Mouse (Mus musculus): Measurements from ENCODE around the gene Iqgap1. TPM values are rescaled to one million over a fixed set of nuclear protein-coding genes. Genes with fewer than 3 reads are reported as not detected.

Gene Iqgap1
- polyA plus RNA-seq (2016; fragmentation: Nextera tagmentation; extraction: Ambion mirVana), result 38.9 and 41.8 TPM in 2 replicates

DNA sequence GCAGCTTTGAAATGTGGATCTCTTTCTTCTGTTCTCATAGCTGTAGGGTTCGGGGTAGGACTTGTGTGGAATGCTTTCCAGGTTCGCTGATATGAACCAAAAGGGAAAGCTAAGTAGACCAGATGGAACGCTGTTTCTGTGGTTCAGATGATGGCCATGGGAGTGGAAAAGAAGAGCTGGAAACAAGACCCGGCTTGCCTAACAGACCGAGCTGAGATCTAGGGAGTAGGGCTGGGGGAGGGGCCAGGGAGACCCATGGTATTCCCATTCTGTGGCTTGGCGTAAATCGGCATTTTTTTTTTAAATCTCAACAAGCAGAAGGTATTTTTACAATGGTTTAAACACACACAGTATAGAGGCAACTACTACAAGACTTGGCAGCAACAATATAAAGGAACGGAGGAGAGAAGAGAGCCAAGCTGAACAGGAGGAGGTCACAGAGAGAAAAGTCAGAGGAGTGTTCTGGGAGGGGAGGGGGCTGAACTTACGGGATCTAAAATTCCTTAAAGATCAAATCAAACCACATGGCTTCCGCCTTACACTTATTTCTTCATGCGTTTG is at the start of gene Iqgap1:
Iqgap1 (minus strand) TSS at position 132 of the 561 bp plus-strand sequence.
- no peaks in the 10 kb centered on the region for H3K9me3 ChIP-seq
- no peak for ATAC-seq (ENCODE audit: insufficient number of reproducible peaks, insufficient read depth, low FRiP score, low TSS enrichment, low read depth)
- H3K27ac ChIP-seq, result no peak within 1 kb of the TSS
- no peaks in the 10 kb centered on the region for H3K27me3 ChIP-seq
- H3K36me3 ChIP-seq, result no peaks in the 10 kb centered on the region
- H3K4me3 ChIP-seq (replicated peaks), result no peak within 1 kb of the TSS
- H3K4me2 ChIP-seq, result no peak within 1 kb of the TSS
- H3K4me1 ChIP-seq (replicated peaks), result peaks cover 11% of the 10 kb centered on the region
- no peak within 1 kb of the TSS for H3K9ac ChIP-seq (replicated peaks)
- 65% methylated on average over 11 of the region's 11 CpGs for WGBS

DNA sequence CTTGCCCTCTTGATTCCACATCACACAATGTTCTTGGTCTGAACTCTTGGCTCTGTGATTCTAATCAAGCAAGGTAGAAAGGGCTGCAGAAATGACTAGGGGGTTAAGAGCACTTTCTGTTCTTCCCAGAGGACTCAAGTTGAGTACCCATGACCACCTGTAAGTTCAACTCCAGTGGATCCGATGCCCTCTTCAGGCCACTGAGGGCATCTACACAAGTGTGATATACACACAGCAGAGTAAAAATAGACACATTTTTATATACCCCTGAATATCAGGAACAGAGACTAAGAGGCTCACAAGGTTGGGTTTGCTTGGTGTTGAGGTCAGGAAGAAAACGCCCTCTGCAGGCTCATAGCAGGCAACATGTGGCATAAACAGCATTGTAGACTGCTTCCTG is 47.9 kb upstream of the Iqgap1 start:
- Histone ChIP-seq H3K9me3 (no peaks in the 10 kb centered on the region), H3K9ac (replicated peaks) (no peak overlapping the region), H3K27me3 (no peaks in the 10 kb centered on the region), H3K4me2 (no peak overlapping the region), H3K4me3 (replicated peaks) (no peak overlapping the region), H3K36me3 (peaks cover 97% of the 10 kb centered on the region), H3K4me1 (replicated peaks) (no peaks in the 10 kb centered on the region), H3K27ac (no peak overlapping the region)
- ATAC-seq (ENCODE audit: insufficient number of reproducible peaks, insufficient read depth, low FRiP score, low TSS enrichment, low read depth), result no peak
- 97% methylated on average over 2 of the region's 2 CpGs for WGBS

DNA sequence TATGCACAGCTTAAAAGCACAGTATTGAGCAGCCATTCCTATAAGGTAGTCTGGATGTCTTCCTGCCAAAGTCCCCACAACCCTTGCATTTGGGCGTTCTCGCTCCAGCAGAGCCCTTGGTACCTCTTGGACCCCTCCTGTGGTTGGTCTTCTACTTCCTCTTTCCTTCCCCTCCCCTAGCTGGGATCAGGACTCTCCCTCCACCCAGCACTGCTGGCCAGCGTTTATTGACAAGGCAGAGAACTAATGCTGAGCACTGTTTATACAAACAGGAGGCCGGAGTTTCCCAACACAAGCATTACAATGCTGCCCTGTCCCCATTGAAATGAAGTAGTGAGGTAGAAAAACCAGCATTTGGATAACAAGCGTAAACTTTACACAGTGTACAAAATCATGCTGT is 47.3 kb upstream of the Iqgap1 start:
- Histone ChIP-seq H3K27ac (no peak overlapping the region), H3K4me1 (replicated peaks) (no peaks in the 10 kb centered on the region), H3K9ac (replicated peaks) (no peak overlapping the region), H3K27me3 (no peaks in the 10 kb centered on the region), H3K36me3 (peaks cover 99% of the 10 kb centered on the region), H3K9me3 (no peaks in the 10 kb centered on the region), H3K4me3 (replicated peaks) (no peak overlapping the region), H3K4me2 (no peak overlapping the region)
- ATAC-seq (ENCODE audit: insufficient number of reproducible peaks, insufficient read depth, low FRiP score, low TSS enrichment, low read depth), result no peak
- 89% methylated on average over 5 of the region's 5 CpGs for WGBS

DNA sequence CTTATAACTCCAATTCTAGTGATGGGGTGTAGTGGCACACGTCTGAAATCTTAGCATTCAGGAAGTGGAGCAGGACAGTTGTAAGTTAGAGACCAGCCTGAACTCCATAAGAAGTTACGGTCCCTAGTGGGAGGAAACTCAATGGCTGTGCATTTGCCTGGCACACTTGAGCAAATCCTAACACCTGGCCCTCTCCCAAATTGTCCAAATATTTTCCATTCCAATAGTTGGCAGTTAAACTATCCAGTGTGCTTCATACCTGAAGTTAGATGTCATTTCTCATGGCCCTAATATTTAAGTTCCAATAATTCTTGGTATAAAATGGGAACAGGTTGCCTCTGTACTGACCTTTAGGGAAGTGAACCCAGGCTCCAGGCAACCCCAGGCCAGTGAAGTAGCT is 42.9 kb upstream of the Iqgap1 start:
- Histone ChIP-seq H3K36me3 (peaks cover 99% of the 10 kb centered on the region), H3K27me3 (no peaks in the 10 kb centered on the region), H3K9ac (replicated peaks) (no peak overlapping the region), H3K9me3 (no peaks in the 10 kb centered on the region), H3K4me1 (replicated peaks) (peaks cover 4% of the 10 kb centered on the region), H3K27ac (no peak overlapping the region), H3K4me2 (no peak overlapping the region), H3K4me3 (replicated peaks) (no peak overlapping the region)
- no peak for ATAC-seq (ENCODE audit: insufficient number of reproducible peaks, insufficient read depth, low FRiP score, low TSS enrichment, low read depth)
- WGBS, result 90% methylated on average over 2 of the region's 2 CpGs

DNA sequence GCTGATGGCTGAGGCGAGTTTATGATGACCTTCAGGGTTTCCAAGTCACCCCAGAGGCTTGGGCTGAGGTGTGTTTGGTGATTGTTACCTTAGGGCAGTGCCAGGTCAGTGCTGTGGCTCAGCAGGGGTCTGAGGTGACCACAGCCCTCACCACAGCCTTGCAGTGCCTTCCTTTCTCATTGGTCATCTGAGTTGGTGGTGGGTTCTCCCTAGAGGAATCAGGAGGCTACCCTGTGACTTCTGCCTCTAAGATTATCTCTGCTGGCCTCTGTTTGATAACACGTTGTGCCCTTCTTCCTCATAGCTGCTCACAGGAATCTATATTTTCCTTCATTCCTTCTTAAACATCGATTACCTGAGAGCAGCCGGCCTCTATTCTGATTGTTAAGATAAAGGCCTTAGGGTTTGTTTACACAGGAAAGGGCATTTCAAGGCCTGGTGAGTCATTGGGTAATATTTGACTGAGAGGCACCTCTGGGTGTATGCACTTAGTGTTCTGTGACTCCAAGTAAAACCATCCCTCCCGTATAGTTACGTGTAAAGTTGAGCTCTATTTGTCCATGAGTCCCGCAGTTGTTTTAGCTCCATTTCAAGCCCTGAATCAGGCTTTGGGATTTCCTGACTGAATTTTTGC is 40.9 kb upstream of the Iqgap1 start:
- H3K4me2 ChIP-seq, result no peak overlapping the region
- H3K9me3 ChIP-seq, result no peaks in the 10 kb centered on the region
- peaks cover 23% of the 10 kb centered on the region for H3K4me1 ChIP-seq (replicated peaks)
- peaks cover 87% of the 10 kb centered on the region for H3K36me3 ChIP-seq
- no peak overlapping the region for H3K27ac ChIP-seq
- no peaks in the 10 kb centered on the region for H3K27me3 ChIP-seq
- no peak for ATAC-seq (ENCODE audit: insufficient number of reproducible peaks, insufficient read depth, low FRiP score, low TSS enrichment, low read depth)
- WGBS, result 85% methylated on average over 7 of the region's 7 CpGs
- no peak overlapping the region for H3K9ac ChIP-seq (replicated peaks)
- H3K4me3 ChIP-seq (replicated peaks), result no peak overlapping the region

DNA sequence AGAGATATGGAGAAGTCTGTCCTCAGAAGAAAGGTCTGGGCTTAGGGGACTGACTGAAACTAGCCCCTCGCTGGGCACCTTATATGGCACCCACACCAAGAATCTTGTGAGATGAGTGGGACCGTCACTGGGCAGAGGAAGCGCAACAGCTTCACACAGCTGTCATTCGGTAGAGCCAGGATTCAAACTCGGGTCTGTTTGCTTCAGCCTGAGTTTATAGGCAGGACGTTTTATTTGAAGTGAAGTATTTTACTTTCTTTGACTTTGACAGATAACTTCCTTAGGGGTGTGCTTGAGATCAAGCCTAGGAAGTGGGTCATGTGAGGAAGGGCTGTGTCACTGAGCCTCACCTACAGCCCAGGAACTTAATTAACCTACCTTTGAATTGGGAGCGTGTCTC is 39.7 kb upstream of the Iqgap1 start:
- Histone ChIP-seq H3K27me3 (no peaks in the 10 kb centered on the region), H3K4me2 (no peak overlapping the region), H3K27ac (no peak overlapping the region), H3K4me3 (replicated peaks) (no peak overlapping the region), H3K36me3 (peaks cover 76% of the 10 kb centered on the region), H3K9me3 (no peaks in the 10 kb centered on the region), H3K4me1 (replicated peaks) (peaks cover 25% of the 10 kb centered on the region), H3K9ac (replicated peaks) (no peak overlapping the region)
- no peak for ATAC-seq (ENCODE audit: insufficient number of reproducible peaks, insufficient read depth, low FRiP score, low TSS enrichment, low read depth)
- 92% methylated on average over 7 of the region's 7 CpGs for WGBS

DNA sequence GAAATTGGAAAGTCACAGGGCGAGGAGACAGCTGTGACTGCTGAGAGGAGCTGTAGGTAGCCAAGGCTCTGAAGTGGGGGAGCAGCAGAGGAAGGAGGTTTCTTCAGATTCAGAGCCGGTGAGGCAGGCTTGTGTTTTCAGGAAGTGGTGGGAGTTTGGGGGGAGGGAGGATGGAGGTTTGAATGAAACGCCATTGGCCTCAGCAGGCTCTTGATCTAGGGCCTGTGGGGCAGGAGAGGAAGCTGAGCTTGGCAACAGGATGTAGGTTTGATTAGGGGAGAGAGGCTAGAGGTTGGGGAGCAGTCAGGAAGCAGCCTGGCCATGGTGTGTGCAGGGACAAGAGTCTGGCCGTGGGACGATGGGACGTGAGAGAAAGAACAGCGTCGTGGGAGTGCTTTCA is 39.1 kb upstream of the Iqgap1 start:
- no peak for ATAC-seq (ENCODE audit: insufficient number of reproducible peaks, insufficient read depth, low FRiP score, low TSS enrichment, low read depth)
- no peak overlapping the region for H3K4me2 ChIP-seq
- peaks cover 25% of the 10 kb centered on the region for H3K4me1 ChIP-seq (replicated peaks)
- H3K27ac ChIP-seq, result no peak overlapping the region
- no peak overlapping the region for H3K9ac ChIP-seq (replicated peaks)
- peaks cover 69% of the 10 kb centered on the region for H3K36me3 ChIP-seq
- no peaks in the 10 kb centered on the region for H3K9me3 ChIP-seq
- 84% methylated on average over 8 of the region's 8 CpGs for WGBS
- H3K4me3 ChIP-seq (replicated peaks), result no peak overlapping the region
- H3K27me3 ChIP-seq, result no peaks in the 10 kb centered on the region

DNA sequence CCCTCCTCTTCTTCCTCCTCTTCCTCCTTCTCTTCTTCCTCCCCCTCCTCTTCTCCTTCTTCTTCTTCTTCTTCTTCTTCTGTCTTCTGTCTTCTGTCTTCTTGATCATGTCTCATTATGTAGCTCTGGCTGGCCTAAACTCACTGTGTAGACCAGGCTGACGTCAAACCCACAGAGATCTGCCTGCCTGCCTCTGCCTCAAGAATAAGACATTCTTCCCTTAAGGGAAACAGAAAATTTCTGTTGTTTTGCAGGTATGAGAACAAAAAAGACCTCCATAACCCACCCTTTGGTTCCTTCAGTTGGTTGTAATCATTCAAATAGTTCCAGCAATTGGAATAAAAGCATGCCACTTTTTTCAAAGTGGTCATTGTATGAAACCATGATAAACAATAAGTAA is 38.4 kb upstream of the Iqgap1 start:
- no peaks in the 10 kb centered on the region for H3K27me3 ChIP-seq
- WGBS, result 89% methylated on average over 1 of the region's 1 CpGs
- no peak overlapping the region for H3K9ac ChIP-seq (replicated peaks)
- H3K4me1 ChIP-seq (replicated peaks), result peaks cover 25% of the 10 kb centered on the region
- no peak for ATAC-seq (ENCODE audit: insufficient number of reproducible peaks, insufficient read depth, low FRiP score, low TSS enrichment, low read depth)
- H3K36me3 ChIP-seq, result peaks cover 62% of the 10 kb centered on the region
- H3K9me3 ChIP-seq, result no peaks in the 10 kb centered on the region
- H3K4me2 ChIP-seq, result no peak overlapping the region
- H3K27ac ChIP-seq, result no peak overlapping the region
- no peak overlapping the region for H3K4me3 ChIP-seq (replicated peaks)

DNA sequence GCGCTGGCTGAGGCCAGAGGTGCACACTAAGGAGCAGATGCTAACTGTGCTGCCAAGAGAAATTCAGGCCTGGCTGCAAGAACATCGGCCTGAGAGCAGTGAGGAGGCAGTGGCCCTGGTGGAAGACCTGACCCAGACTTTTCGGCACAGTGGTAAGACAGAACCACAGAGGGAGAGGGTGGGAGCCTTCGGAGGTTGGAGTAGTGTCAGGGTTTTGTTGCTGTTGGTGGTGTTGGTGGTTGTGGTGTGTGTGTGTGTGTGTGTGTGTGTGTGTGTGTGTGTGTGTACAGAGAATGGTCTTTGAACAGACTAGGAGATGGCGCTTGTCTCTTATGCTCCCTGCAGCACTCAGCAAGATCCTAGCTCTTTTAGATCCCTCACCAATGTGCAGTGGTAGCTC is 37.7 kb upstream of the Iqgap1 start:
- no peak overlapping the region for H3K4me3 ChIP-seq (replicated peaks)
- H3K27ac ChIP-seq, result no peak overlapping the region
- no peak for ATAC-seq (ENCODE audit: insufficient number of reproducible peaks, insufficient read depth, low FRiP score, low TSS enrichment, low read depth)
- H3K4me1 ChIP-seq (replicated peaks), result peaks cover 25% of the 10 kb centered on the region
- WGBS, result 91% methylated on average over 5 of the region's 5 CpGs
- H3K27me3 ChIP-seq, result no peaks in the 10 kb centered on the region
- no peak overlapping the region; the same call in 1 of the 2 replicates for H3K9ac ChIP-seq (replicated peaks)
- 0 out of 2 replicates have a peak overlapping the region, but pooled peaks have one; percentile 11 for H3K4me2 ChIP-seq
- peaks cover 56% of the 10 kb centered on the region for H3K36me3 ChIP-seq
- H3K9me3 ChIP-seq, result no peaks in the 10 kb centered on the region

DNA sequence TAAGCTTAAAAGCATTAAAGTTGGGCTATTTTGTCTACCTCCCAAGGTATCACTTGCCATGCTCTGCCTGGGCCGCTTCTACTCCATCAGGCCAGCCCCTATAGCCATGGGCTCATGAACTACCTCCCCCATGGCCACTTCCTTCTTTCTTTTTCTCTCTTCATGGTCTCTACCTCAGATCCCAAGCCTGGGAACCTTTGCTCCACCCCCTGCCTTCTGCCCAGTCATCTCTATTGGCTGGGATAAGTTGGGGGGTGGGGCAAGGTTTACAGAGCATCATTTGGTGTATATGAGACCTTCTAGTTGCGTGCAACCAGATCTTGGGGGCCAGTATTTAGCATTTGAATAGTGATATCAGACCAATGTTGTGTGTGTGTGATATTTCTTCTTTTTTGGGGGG is 36.7 kb upstream of the Iqgap1 start:
- peak overlapping the region; percentile 83 for H3K4me2 ChIP-seq
- no peak for ATAC-seq (ENCODE audit: insufficient number of reproducible peaks, insufficient read depth, low FRiP score, low TSS enrichment, low read depth)
- H3K27ac ChIP-seq, result no peak overlapping the region
- H3K36me3 ChIP-seq, result peaks cover 46% of the 10 kb centered on the region
- no peak overlapping the region for H3K4me3 ChIP-seq (replicated peaks)
- peaks cover 25% of the 10 kb centered on the region for H3K4me1 ChIP-seq (replicated peaks)
- no peaks in the 10 kb centered on the region for H3K9me3 ChIP-seq
- WGBS, result 92% methylated on average over 2 of the region's 2 CpGs
- H3K27me3 ChIP-seq, result no peaks in the 10 kb centered on the region
- H3K9ac ChIP-seq (replicated peaks), result no peak overlapping the region

DNA sequence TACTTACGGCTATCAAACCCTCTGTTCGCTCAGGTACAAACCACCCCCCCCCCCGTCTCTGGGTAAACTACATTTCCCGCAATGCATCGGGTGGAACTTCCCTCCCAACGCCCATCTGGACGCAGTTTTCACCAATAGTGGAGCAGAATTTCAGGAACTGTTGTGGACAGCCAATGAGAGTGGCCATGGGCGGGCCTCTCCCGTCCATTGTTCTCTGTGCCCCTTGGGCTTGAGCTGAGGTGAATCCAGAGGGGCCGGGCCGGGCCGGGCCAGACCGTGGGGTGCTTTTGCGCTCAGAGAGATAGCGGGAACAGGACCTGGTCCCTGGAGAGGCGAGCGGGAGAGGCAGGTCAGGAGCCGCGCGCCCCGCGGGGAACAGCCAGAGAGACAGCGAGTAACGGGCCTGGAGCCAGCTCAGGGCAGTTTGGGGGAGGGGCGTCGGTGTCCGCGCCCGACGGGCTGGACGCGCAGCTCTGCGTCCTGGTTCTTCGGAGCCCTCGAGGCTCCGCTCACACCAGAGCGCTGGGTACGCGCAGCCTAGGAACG is 35.0 kb upstream of the Iqgap1 start, which contains the start of gene Zscan2:
Zscan2 (plus strand) TSS at position 192 of the 546 bp plus-strand sequence.
- WGBS, result under 1% methylated on average over 40 of the region's 40 CpGs
- Histone ChIP-seq H3K4me3 (replicated peaks) (peak within 1 kb of the TSS; percentile 66), H3K9me3 (no peaks in the 10 kb centered on the region), H3K27me3 (no peaks in the 10 kb centered on the region), H3K4me1 (replicated peaks) (peaks cover 25% of the 10 kb centered on the region), H3K4me2 (peak within 1 kb of the TSS; percentile 83), H3K9ac (replicated peaks) (peak within 1 kb of the TSS; percentile 91), H3K36me3 (peaks cover 29% of the 10 kb centered on the region), H3K27ac (peak within 1 kb of the TSS; percentile 85)
- peak; percentile 98 for ATAC-seq (ENCODE audit: insufficient number of reproducible peaks, insufficient read depth, low FRiP score, low TSS enrichment, low read depth)

Data from limb, embryonic 12.5 days (tissue).